Mouse (Mus musculus): ENCODE measurements around the gene Tnip1.

GRCm38 (mm10) chr11:54984581-54984980 is 21.9 kb upstream of the Tnip1 start:
- no peak for TF ChIP-seq POLR2A (IDR thresholded peaks at IDR 0.05; ENCODE audit: low read depth, low read length)
- TF ChIP-seq CTCF (IDR thresholded peaks at IDR 0.05; ENCODE audit: borderline replicate concordance, insufficient read depth, low read length): no peak
